Mouse (Mus musculus) spleen, postnatal 0 days (tissue): ENCODE results near the gene 4933436I01Rik. TPM values are rescaled to one million over a fixed set of nuclear protein-coding genes. Genes with fewer than 3 reads are reported as not detected.

Experiments used
- polyA plus RNA-seq: library from polyadenylated mRNA; unstranded; fragments of >200 nt; fragmentation: Nextera tagmentation; extraction: Ambion mirVana; gene quantifications from 2 replicates; pipeline ENCODE4 v1.2.1, GENCODE M21; 2015

The 4933436I01Rik gene
- polyA plus RNA-seq = not detected in 2 replicates

GRCm38 (mm10) chrX:67921350-67921749 is at the start of gene 4933436I01Rik:
4933436I01Rik (minus strand) TSS chrX:67921450.

Other genes starting within 250 kb of the 4933436I01Rik start
- gene Gm1140, start 227.9 kb downstream of the 4933436I01Rik start, polyA plus RNA-seq = not detected in 2 replicates
- gene Gm14692, start 225.8 kb downstream of the 4933436I01Rik start, polyA plus RNA-seq = not detected in 2 replicates